Mouse (Mus musculus) limb, embryonic 10.5 days (tissue): ENCODE data around the gene 1700028J19Rik. TPM values are rescaled to one million over a fixed set of nuclear protein-coding genes. Genes with fewer than 3 reads are reported as not detected.
"Not testable (repeated sequence)": the region's sequence is repeated elsewhere in the genome, so short reads cannot be mapped to it uniquely, and the experiment has no call there.

Source experiments
- DNase-seq: peaks from one replicate; pipeline ENCODE4 v3.0.0-alpha.2; 2017; ENCODE audit warnings: low spot score
- H3K27ac ChIP-seq: fragments of 300-500 bp; sonication (generic); 2 replicates; pipeline ENCODE4 v1.5.1; 2016; ENCODE audit warnings: mild to moderate bottlenecking
- H3K27me3 ChIP-seq: fragments of 300-500 bp; sonication (generic); 2 replicates; pipeline ENCODE4 v1.6.1; 2016; ENCODE audit warnings: low read depth, mild to moderate bottlenecking; ENCODE audit not compliant: poor library complexity, severe bottlenecking
- H3K36me3 ChIP-seq: fragments of 300-500 bp; sonication (generic); 2 replicates; pipeline ENCODE4 v1.6.1; 2016; ENCODE audit warnings: mild to moderate bottlenecking, moderate library complexity
- H3K4me1 ChIP-seq: fragments of 300-500 bp; sonication (generic); 2 replicates; pipeline ENCODE4 v1.6.1; 2016
- H3K4me3 ChIP-seq: fragments of 300-500 bp; sonication (generic); 2 replicates; pipeline ENCODE4 v1.5.1; 2016; ENCODE audit warnings: mild to moderate bottlenecking, moderate library complexity
- H3K9me3 ChIP-seq: fragments of 300-500 bp; sonication (generic); replicated peaks from 2 replicates; pipeline ENCODE4 v1.6.1; 2016; ENCODE audit warnings: mild to moderate bottlenecking
- WGBS: fragments of 180-500 bp; shearing (Covaris S2); methylation state at CpG from one replicate; pipeline ENCODE4 v1.1.7; 2016; 5-methylcytosine and 5-hydroxymethylcytosine counted together
- polyA plus RNA-seq: library from polyadenylated mRNA; unstranded; fragments of >200 nt; fragmentation: Nextera tagmentation; extraction: Ambion mirVana; gene quantifications from 2 replicates; pipeline ENCODE4 v1.2.1, GENCODE M21; 2016

The 1700028J19Rik gene
- polyA plus RNA-seq, 1 experiment from 2014 or later, result 0.88 TPM

DNA sequence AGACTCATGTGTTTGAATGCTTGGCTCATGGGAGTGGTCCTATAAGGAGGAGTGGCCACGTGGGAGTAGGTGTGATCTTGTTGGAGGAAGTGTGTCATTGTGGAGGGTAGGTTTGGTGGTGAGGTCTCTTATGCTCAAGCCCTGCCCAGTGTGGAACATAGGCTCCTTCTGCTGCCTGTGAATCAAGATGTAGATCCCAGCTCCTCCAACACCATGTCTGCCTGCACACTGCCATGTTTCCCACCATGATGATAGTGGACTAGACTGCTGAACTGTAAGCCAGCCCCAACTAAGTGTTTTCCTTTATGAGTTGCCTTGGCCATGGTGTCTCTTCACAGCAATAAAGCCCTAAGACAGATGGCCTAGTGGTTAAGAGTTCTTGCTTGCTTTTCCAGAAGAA, 2.4 kb downstream of the 1700028J19Rik start:
- no peak for DNase-seq
- Histone ChIP-seq H3K36me3 (peaks cover 14% of the 10 kb centered on the region), H3K27ac (no peak overlapping the region), H3K9me3 (no peaks in the 10 kb centered on the region), H3K4me1 (peaks cover 10% of the 10 kb centered on the region), H3K4me3 (no peak overlapping the region), H3K27me3 (no peaks in the 10 kb centered on the region)
- WGBS, result 54% methylated on average over 1 of the region's 1 CpGs

DNA sequence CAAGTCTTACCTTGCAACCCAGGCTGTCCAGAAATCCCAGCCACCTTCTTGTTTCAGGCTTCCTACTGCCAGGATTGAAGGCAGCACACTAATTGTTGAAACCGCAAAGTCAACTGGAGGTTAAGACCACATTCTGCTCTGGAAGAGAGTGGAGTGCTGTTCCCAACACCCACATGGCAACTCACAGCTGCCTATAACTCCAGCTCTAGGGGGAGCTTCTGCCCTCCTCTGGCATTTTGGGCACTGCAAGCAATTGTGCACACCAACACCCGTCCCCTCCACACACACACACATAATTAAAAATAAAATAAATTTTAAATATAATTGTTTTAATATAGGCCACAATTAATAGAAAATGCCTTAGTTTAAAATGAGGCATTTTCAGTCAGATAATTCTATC, 5.3 kb downstream of the 1700028J19Rik start:
- no peaks in the 10 kb centered on the region for H3K27me3 ChIP-seq
- no peak for DNase-seq
- H3K36me3 ChIP-seq, result no peaks in the 10 kb centered on the region
- H3K27ac ChIP-seq, result no peak overlapping the region
- WGBS, result 68% methylated on average over 2 of the region's 2 CpGs
- H3K4me1 ChIP-seq, result peaks cover 5% of the 10 kb centered on the region; the same call in 1 of the 2 replicates
- H3K9me3 ChIP-seq, result no peaks in the 10 kb centered on the region
- no peak overlapping the region for H3K4me3 ChIP-seq

DNA sequence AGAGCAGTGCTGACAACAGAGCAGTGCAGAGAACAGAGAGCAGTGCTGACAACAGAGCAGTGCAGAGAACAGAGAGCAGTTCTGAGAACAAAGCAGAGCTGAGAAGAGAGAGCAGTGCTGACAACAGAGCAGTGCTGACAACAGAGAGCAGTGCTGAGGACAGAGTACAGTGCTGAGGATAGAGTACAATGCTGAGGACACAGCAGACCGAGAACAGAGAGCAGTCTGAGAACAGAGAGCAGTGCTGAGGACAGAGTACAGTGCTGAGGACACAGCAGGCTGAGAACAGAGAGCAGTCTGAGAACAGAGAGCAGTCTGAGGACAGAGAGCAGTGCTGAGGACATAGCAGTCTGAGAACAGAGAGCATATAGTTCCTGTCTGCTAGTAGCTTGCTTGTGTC, 5.8 kb downstream of the 1700028J19Rik start:
- H3K27me3 ChIP-seq, result no peaks in the 10 kb centered on the region
- no peaks in the 10 kb centered on the region for H3K9me3 ChIP-seq
- H3K36me3 ChIP-seq, result no peaks in the 10 kb centered on the region
- H3K4me3 ChIP-seq, result no peak overlapping the region
- DNase-seq, result no peak
- WGBS, result 52% methylated on average over 1 of the region's 1 CpGs
- peaks cover 5% of the 10 kb centered on the region; the same call in 1 of the 2 replicates for H3K4me1 ChIP-seq
- H3K27ac ChIP-seq, result no peak overlapping the region

GRCm38 (mm10) chr7:44239913-44240312, 6.6 kb downstream of the 1700028J19Rik start:
- Histone ChIP-seq H3K4me1 (no peaks in the 10 kb centered on the region), H3K36me3 (no peaks in the 10 kb centered on the region), H3K4me3 (no peak overlapping the region), H3K9me3 (no peaks in the 10 kb centered on the region), H3K27me3 (no peaks in the 10 kb centered on the region), H3K27ac (no peak overlapping the region)
- WGBS, result 66% methylated on average over 2 of the region's 2 CpGs
- DNase-seq, result no peak

GRCm38 (mm10) chr7:44235909-44236308, 10.6 kb downstream of the 1700028J19Rik start, which contains the start of gene Gm36864:
Gene Gm36864 (plus strand): TSS chr7:44236177.
- no peaks in the 10 kb centered on the region for H3K4me1 ChIP-seq
- no peaks in the 10 kb centered on the region for H3K9me3 ChIP-seq
- WGBS, result 89% methylated on average over 3 of the region's 3 CpGs
- DNase-seq, result no peak
- no peaks in the 10 kb centered on the region for H3K36me3 ChIP-seq
- no peak within 1 kb of the TSS for H3K27ac ChIP-seq
- no peaks in the 10 kb centered on the region for H3K27me3 ChIP-seq
- no peak within 1 kb of the TSS for H3K4me3 ChIP-seq

DNA sequence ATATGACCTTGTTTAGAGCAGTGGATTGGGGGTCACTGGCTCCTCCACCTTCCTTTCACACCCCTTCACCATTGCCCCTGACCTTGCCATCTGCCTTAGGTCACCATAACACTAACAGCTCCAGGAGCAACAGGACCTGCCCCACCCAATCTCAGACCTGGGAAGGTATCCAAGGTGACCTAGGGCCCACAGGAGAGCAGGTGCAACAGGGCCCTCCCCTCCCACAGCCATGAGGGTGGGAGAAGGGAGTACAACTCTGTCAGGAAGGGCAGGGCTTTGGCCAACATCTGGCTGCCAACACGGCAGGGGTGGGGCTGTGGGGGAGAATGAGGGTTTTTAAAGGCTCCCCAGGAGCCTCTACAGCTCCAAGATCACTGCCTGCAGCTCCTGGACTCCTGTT, 21.4 kb downstream of the 1700028J19Rik start, which contains the start of gene Klk1:
Gene Klk1 (plus strand): TSS at position 285 of the 400 bp plus-strand sequence.
- DNase-seq, result no peak
- H3K4me1 ChIP-seq, result no peaks in the 10 kb centered on the region
- H3K27me3 ChIP-seq, result no peaks in the 10 kb centered on the region
- H3K9me3 ChIP-seq, result no peaks in the 10 kb centered on the region
- H3K27ac ChIP-seq, result no peak within 1 kb of the TSS
- no peaks in the 10 kb centered on the region for H3K36me3 ChIP-seq
- no peak within 1 kb of the TSS for H3K4me3 ChIP-seq
- 42% methylated on average over 1 of the region's 1 CpGs for WGBS

DNA sequence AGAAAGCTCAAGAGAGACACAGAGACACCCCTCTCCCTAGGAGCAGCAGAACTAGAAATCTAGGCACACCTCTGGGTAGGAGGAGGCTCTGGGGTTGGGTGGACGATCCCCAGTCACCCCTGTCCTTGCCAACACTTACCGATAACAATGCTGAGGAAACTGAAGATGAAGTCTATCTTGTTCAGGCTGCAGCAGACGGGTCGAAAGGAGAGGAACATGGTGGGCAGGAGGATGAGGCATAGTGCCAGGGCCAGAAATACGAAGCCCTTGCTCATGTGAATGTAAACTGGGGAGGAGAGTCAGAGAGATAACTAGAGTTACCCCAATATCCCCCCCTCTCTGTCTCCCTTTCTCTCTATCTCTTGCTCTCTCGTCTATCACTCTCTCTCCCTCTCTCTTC, 24.2 kb downstream of the 1700028J19Rik start:
- H3K36me3 ChIP-seq, DNase-seq, H3K27ac ChIP-seq, H3K9me3 ChIP-seq, H3K4me3 ChIP-seq, H3K27me3 ChIP-seq, H3K4me1 ChIP-seq: not testable (repeated sequence)
- 79% methylated on average over 6 of the region's 6 CpGs for WGBS

DNA sequence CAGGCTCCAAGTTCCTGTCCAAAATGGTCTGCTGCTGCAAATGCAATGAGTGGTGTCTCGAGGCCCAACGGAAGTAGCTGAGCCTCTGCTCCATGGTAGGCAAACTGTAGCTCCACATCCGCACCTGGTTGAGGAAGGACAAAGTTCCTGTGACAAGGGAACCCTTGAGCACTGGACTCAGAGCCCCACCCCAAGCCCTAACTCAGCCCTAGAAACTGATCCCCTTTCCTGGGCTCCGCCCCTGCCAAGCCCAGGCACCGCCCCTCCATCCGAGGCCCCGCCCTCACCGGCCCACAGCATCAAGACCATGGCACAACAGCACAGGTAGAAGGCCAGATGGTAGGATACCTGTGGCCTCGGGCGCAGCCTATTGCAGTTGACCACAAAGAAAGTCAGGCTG, 24.9 kb downstream of the 1700028J19Rik start:
- 74% methylated on average over 9 of the region's 10 CpGs for WGBS

GRCm38 (mm10) chr7:44215645-44216044, 30.9 kb downstream of the 1700028J19Rik start, which contains the start of gene Klk1b5:
Gene Klk1b5 (plus strand): TSS chr7:44215945.
- Histone ChIP-seq H3K27ac (no peak within 1 kb of the TSS), H3K4me3 (no peak within 1 kb of the TSS), H3K4me1 (no peaks in the 10 kb centered on the region), H3K36me3 (no peaks in the 10 kb centered on the region), H3K27me3 (no peaks in the 10 kb centered on the region), H3K9me3 (no peaks in the 10 kb centered on the region)
- 87% methylated on average over 1 of the region's 1 CpGs for WGBS
- no peak for DNase-seq

More for the DNA sequence above, 24.9 kb downstream of the 1700028J19Rik start:
- not testable (repeated sequence) for H3K4me3 ChIP-seq, H3K27ac ChIP-seq, H3K9me3 ChIP-seq, H3K4me1 ChIP-seq, DNase-seq, H3K36me3 ChIP-seq, H3K27me3 ChIP-seq

- no peaks in the 10 kb centered on the region for H3K9me3 ChIP-seq
- H3K4me3 ChIP-seq, result no peak overlapping the region
- H3K27ac ChIP-seq, result no peak overlapping the region
- no peak for DNase-seq
- no peaks in the 10 kb centered on the region for H3K27me3 ChIP-seq
- WGBS, result 82% methylated on average over 3 of the region's 3 CpGs
- H3K36me3 ChIP-seq, result no peaks in the 10 kb centered on the region
- H3K4me1 ChIP-seq, result no peaks in the 10 kb centered on the region
These were observed 38.2 kb downstream of the 1700028J19Rik start for GRCm38 (mm10) chr7:44208307-44208706.

DNA sequence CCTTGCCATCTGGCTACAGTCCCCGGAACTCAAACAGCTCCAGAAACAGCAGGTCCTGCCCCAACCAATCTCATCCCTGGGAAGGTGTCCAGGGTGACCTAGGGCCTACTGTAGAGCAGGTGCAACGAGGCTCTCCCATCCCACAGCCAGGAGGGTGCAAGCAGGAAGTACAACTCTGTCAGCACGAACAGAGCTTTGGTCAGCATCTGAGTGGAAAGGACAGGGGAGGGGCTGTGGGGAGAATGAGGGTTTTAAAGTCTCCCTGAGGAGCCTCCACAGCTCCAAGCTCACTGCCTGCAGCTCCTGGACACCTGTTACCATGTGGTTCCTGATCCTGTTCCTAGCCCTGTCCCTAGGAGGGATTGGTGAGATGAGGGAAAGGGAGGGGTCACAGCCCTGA, 39.4 kb downstream of the 1700028J19Rik start, which contains the start of gene Klk1b4:
Gene Klk1b4 (plus strand): TSS at position 301 of the 400 bp plus-strand sequence.
- 63% methylated on average over 3 of the region's 3 CpGs for WGBS
- H3K36me3 ChIP-seq, H3K27me3 ChIP-seq, DNase-seq, H3K27ac ChIP-seq, H3K4me3 ChIP-seq, H3K9me3 ChIP-seq, H3K4me1 ChIP-seq: not testable (repeated sequence)

- Histone ChIP-seq H3K36me3 (no peaks in the 10 kb centered on the region), H3K4me3 (no peak within 1 kb of the TSS), H3K27ac (no peak within 1 kb of the TSS), H3K4me1 (no peaks in the 10 kb centered on the region), H3K27me3 (no peaks in the 10 kb centered on the region), H3K9me3 (no peaks in the 10 kb centered on the region)
- no peak for DNase-seq
- 72% methylated on average over 3 of the region's 3 CpGs for WGBS
These were observed 48.6 kb downstream of the 1700028J19Rik start, which contains the start of gene Klk1b3 for GRCm38 (mm10) chr7:44197891-44198290. Gene Klk1b3 (plus strand): TSS chr7:44198191.

GRCm38 (mm10) chr7:44193466-44193865, 53.0 kb downstream of the 1700028J19Rik start:
- not testable (repeated sequence) for H3K27me3 ChIP-seq, H3K36me3 ChIP-seq, DNase-seq, H3K4me1 ChIP-seq, H3K27ac ChIP-seq, H3K4me3 ChIP-seq, H3K9me3 ChIP-seq
- 92% methylated on average over 1 of the region's 1 CpGs for WGBS

- H3K4me1 ChIP-seq, H3K9me3 ChIP-seq, H3K27ac ChIP-seq, H3K36me3 ChIP-seq, H3K4me3 ChIP-seq, H3K27me3 ChIP-seq, DNase-seq: not testable (repeated sequence)
These were observed 58.6 kb downstream of the 1700028J19Rik start, which contains the start of gene Klk1b24 for GRCm38 (mm10) chr7:44187936-44188335. Gene Klk1b24 (plus strand): TSS chr7:44188236.
